Mouse (Mus musculus): ENCODE measurements around the gene Gpr182.

Gene Gpr182

GRCm38 (mm10) chr10:127738151-127738882 is 13.2 kb downstream of the Gpr182 start:
- no peak for DNase-seq (ENCODE audit: low spot score)

- no peak for DNase-seq (ENCODE audit: low spot score)
Measured at GRCm38 (mm10) chr10:127737552-127737951, 14.0 kb downstream of the Gpr182 start.

GRCm38 (mm10) chr10:127736916-127737315 is 14.6 kb downstream of the Gpr182 start:
- no peak for DNase-seq (ENCODE audit: low spot score)

GRCm38 (mm10) chr10:127736266-127736665 is 15.3 kb downstream of the Gpr182 start:
- DNase-seq (ENCODE audit: low spot score): no peak

DNA sequence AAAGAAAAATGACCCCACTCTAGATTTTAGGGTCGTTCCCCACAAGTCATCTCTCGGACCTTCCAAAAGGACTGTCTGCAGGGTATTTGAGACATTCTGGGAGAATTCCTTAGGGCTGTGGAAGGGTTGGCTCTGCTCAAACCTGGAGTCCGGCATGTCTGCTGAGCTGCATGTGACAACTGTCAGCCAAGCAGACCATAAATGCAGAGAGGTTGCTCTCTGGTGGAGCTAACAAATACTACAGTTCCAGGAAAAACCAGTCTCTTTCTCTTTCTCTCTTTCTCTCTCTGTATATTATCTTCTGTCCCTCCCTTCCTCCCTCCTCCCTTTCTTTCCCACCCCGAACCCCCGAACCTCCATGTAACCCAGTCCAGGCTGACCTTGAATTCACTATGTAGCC is 17.1 kb downstream of the Gpr182 start:
- no peak for DNase-seq (ENCODE audit: low spot score)

GRCm38 (mm10) chr10:127731397-127731796 is 20.1 kb downstream of the Gpr182 start:
- no peak for DNase-seq (ENCODE audit: low spot score)

- DNase-seq (ENCODE audit: low spot score): no peak
Measured at GRCm38 (mm10) chr10:127730933-127731310, 20.6 kb downstream of the Gpr182 start.

DNA sequence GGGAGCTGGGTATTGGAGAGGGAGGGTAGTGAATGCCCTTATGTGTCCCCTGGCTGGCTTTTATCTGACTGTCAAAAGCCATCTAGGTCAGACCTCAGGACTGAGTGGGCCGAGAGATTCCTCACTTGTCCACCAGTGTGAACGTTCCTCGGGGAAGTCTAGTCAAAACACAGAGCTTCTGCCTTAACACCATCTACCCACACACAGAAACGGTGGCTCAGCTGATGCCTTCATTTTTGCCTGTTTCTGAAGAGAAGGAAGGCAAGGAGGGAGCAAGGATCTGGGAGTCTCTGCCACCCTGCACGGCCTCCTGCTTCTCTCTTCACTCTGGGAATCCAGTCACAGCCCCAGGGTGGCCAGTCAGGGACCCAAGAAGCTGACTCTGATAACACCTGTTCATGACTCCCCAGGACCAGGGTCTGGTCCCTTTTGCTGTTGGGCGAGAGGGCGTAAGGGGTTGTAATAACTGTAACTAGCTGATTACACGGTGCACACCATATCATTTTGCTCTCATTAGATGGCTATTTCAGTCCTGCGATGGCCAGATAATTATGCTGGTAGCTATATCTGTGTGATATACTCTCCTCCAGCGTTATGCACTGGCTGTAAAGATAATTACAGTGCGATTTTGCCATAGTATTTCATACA is 21.1 kb downstream of the Gpr182 start:
- DNase-seq (ENCODE audit: low spot score): no peak

- no peak for DNase-seq (ENCODE audit: low spot score)
Measured at GRCm38 (mm10) chr10:127728437-127728836, 23.1 kb downstream of the Gpr182 start.

DNA sequence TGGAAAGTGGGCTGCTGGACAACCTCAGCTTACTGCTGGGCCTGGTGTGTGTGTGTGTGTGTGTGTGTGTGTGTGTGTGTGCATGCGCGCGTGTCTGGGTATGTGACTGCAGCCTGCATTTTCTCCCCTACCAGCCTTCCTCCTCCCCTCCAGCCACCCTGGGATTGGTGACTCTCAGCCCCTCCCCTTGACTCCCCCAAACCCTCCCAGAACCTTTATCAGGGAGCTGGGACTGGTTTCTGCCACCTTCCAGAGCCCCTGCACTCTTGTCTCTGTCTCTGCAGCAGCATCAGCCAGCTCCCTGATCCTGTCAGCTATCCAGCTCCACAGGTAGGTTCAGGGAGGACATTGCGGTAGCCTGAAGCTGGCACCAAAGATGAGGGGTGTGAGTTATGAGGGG is 26.4 kb downstream of the Gpr182 start:
- no peak for DNase-seq (ENCODE audit: low spot score)

DNA sequence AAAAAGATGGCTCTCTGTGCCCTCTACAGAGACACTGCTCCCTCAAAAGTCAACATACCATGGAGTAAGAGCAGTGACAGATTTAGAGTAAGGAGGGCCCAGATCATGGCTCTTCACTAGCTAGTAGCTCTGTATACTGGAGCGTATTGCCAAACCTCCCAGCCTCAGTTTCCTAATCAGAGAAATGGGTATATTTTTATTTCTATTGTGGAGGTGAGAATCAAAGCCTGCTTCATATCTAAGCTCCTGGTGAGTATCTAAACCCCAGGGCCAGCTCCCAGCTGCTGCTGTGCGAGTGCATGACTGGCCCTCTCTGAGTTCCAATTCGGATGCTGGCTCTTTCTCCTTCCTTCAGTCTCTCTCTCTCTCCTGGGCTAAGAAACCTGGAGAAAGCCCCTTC is 27.4 kb downstream of the Gpr182 start, which contains the start of gene Tac2:
Gene Tac2 (plus strand): TSS at position 301 of the 400 bp plus-strand sequence.
- no peak for DNase-seq (ENCODE audit: low spot score)

DNA sequence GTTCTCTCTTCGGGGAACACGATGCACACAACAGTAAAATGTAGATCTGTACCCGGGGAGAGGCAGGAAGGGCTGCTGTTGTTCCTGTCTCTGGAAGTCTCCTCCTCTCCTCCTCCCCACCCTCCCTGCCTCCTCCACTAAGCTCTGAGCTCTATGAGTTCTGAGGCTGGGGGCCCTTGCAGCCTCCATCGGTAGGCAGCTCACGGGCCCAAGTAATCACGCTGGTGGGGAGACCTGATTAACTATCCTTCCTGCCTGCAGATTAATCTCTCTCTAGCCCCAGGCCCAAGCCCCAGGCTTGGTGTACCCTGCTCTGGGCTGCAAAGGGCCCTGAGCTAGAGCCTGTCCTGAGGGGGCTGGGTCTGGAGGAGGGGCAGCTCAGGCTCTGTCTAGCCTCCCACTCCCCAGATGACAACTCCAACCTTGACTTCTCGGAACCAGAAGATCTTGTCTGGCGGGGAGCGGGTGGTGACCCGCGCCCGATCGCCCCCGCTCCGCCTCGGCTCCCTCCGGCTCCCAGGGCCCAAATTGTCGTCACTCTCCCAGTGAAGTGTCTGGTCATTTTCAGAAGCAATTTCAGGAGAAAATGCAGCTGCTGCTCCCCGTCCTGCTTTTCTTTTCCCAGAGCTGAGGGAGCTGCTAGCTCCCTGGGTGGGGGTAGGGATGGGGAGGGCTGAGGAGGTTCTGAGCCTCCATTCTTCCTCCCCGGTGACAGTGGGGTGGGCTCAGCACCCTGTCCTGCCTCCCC is 29.7 kb downstream of the Gpr182 start:
- no peak for DNase-seq (ENCODE audit: low spot score)

GRCm38 (mm10) chr10:127712736-127713135 is 38.8 kb downstream of the Gpr182 start:
- no peak for DNase-seq (ENCODE audit: low spot score)

DNA sequence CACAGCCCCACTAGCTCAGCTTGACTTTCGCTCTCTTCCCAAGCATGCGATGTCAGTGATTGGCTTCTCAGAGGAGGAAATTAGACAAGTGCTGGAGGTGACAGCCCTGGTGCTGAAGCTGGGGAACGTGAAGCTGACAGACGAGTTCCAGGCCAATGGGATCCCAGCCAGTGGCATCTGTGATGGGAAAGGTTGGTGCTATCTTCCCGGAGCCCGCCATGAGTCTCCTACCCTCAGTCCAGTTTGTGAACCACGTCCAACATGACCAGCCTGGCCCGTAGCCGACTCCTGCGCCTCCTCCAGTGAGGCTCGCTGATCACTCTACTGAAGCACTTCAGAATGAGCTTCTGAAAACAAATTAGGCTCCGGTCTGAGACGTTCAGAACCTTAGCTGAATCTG is 41.2 kb downstream of the Gpr182 start:
- DNase-seq (ENCODE audit: low spot score): no peak

DNA sequence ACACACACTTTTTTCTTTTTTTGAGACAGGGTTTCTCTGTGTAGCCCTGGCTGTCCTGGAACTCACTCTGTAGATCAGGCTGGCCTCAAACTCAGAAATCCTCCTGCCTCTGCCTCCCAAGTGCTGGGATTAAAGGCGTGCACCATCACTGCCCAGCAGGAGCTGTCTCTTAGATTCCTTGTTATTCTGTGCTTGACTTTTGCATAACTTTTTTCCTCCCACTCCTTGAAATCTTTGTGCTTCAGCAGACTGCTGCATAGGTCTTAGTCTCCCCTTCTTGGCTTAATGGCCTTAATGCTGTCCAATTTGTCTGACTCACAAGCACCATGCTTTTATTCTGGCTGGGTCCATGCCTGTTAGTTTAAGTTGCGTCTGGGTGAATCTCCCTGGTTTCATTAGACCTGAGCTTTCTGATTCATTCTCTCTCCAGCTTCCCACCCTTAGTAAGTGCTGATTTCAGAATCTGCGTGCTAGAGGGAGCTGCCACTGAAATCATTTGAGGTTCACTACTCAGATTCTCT is 42.6 kb downstream of the Gpr182 start:
- no peak for DNase-seq (ENCODE audit: low spot score)

DNA sequence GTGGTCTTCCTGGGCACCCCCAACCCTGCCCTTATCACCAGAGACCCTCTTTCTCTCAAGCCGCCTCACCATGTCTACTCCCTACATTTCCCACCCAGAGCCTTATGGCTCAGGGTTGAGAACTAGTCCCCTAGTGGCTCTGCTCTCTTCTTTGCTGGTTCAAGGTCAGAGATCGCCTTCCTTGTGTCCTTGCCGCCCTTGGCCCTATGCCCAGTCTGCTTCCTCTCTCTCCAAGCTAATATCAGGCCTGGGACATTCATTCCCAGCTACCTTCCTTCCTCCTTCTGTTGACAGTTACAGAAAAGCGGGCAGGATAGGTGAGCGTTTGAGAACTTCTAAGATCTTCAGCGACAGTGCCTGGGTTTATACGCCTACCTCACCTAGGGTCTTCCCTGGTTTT is 43.8 kb downstream of the Gpr182 start:
- peak; percentile 56 for DNase-seq (ENCODE audit: low spot score)

DNA sequence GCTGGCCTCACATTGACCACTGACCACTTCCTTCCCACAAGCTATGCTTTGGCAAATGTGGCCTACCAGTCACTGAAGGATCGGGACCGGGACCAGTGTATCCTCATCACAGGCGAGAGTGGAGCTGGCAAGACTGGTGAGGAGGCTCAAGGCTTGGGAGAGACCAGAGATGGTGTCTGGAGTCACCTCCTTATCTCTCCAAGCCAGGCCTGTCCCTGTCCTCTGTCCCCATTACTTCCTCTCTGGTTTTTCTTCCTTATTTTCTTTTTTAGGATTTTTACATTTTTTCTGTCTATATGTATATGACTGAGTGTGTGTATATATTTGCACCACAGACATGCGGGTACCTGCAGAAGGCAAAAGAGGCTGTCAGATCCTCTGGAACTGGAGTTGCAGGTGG is 45.7 kb downstream of the Gpr182 start:
- DNase-seq (ENCODE audit: low spot score): no peak

DNA sequence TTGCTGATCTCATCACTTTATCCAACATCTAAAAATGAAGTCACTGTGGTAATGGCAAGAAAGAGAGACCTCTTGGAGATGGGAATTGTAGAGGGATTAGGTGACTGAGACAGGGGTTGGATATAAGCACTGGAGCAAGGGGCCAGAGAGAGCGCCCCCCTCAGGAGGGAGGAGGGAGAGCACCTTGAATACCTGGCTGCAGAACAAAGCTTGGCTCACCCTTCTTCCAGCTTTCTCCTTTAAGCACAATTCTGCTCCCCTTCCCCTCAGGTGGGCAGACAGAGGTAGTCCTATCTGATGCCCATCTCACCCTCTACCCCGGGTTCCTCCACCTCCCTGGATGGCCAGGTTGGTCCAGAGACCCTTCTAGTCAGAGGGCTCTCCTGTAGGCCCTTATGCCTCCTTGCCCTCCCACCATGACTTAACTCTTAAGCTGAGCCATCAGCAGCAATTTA is 46.7 kb downstream of the Gpr182 start, which contains the start of gene Myo1a:
Gene Myo1a (plus strand): TSS at position 405 of the 455 bp plus-strand sequence.
- DNase-seq (ENCODE audit: low spot score): no peak

- DNase-seq (ENCODE audit: low spot score): no peak
Measured at GRCm38 (mm10) chr10:127704293-127704692, 47.2 kb downstream of the Gpr182 start.

- DNase-seq (ENCODE audit: low spot score): no peak
Measured at GRCm38 (mm10) chr10:127703299-127703698, 48.2 kb downstream of the Gpr182 start.

- no peak for DNase-seq (ENCODE audit: low spot score)
Measured at GRCm38 (mm10) chr10:127698966-127699365, 52.6 kb downstream of the Gpr182 start.

Measured in testis, postnatal 14 days (tissue).